Mouse (Mus musculus) heart, postnatal 0 days (tissue): ENCODE measurements at regions not wholly inside any gene's neighbourhood (a gene's known extent, or its start where the extent isn't known, plus 50 kb on each side); places are given as distances from the start of the nearest gene placed in this dataset.

Source experiments
- ATAC-seq: fragments of 200-750 bp; cut with Nextera tagmentation; 2 replicates; pipeline ENCODE4 v1.8.0; 2017; ENCODE audit warnings: low read depth, moderate number of reproducible peaks, moderate library complexity; ENCODE audit not compliant: insufficient read depth
- DNase-seq: peaks from one replicate; pipeline ENCODE4 v3.0.0-alpha.2; 2016; ENCODE audit warnings: low spot score
- H3K27ac ChIP-seq: fragments of 300-500 bp; sonication (generic); 2 replicates; pipeline ENCODE4 v1.5.1; 2014; ENCODE audit warnings: low read depth, mild to moderate bottlenecking
- H3K27me3 ChIP-seq: fragments of 300-500 bp; sonication (generic); 2 replicates; pipeline ENCODE4 v1.6.1; 2014; ENCODE audit warnings: low read length, mixed read lengths; ENCODE audit not compliant: control insufficient read depth, insufficient read depth
- H3K36me3 ChIP-seq: fragments of 300-500 bp; sonication (generic); replicated peaks from 2 replicates; pipeline ENCODE4 v1.6.1; 2014; ENCODE audit warnings: low read length, mixed read lengths; ENCODE audit not compliant: control insufficient read depth, insufficient read depth
- H3K4me1 ChIP-seq: fragments of 300-500 bp; sonication (generic); 2 replicates; pipeline ENCODE4 v1.6.1; 2014; ENCODE audit warnings: antibody characterized with exemption; ENCODE audit not compliant: control insufficient read depth, insufficient read depth
- H3K4me2 ChIP-seq: fragments of 300-500 bp; sonication (generic); 2 replicates; pipeline ENCODE4 v1.6.1; 2014; ENCODE audit warnings: low read depth, mild to moderate bottlenecking, low read length, moderate library complexity
- H3K4me3 ChIP-seq: fragments of 300-500 bp; sonication (generic); 2 replicates; pipeline ENCODE4 v1.5.1; 2014; ENCODE audit warnings: low read depth, low read length
- H3K9ac ChIP-seq: fragments of 300-500 bp; sonication (generic); replicated peaks from 2 replicates; pipeline ENCODE4 v1.6.1; 2014; ENCODE audit warnings: low read depth, low read length, mixed read lengths
- H3K9me3 ChIP-seq: fragments of 300-500 bp; sonication (generic); replicated peaks from 2 replicates; pipeline ENCODE4 v1.6.1; 2016; ENCODE audit warnings: low read length; ENCODE audit not compliant: control insufficient read depth
- CTCF ChIP-seq: IDR thresholded peaks from 2 replicates; pipeline ENCODE4 v1.5.1; 2016; ENCODE audit warnings: antibody characterized with exemption, control low read depth, low read depth
- EP300 ChIP-seq: IDR thresholded peaks from 2 replicates; pipeline ENCODE4 v1.6.1; 2016; ENCODE audit warnings: antibody characterized with exemption, low read depth
- WGBS: fragments of 180-500 bp; shearing (Covaris S2); extraction: QIAGEN DNeasy Blood & Tissue Kit; methylation state at CpG from one replicate; pipeline ENCODE4 v1.1.7; 2014; 5-methylcytosine and 5-hydroxymethylcytosine counted together

GRCm38 (mm10) chr2:167864672-167865071 is 67.2 kb upstream of the Ptpn1 start:
- H3K36me3 ChIP-seq = no peaks in the 10 kb centered on the region
- H3K27me3 ChIP-seq = no peaks in the 10 kb centered on the region
- H3K9ac ChIP-seq = no peak overlapping the region
- ATAC-seq (no peak), DNase-seq (no peak)
- no peak for TF ChIP-seq CTCF
- TF ChIP-seq EP300 = no peak
- H3K4me2 ChIP-seq = no peak overlapping the region
- peaks cover 38% of the 10 kb centered on the region for H3K4me1 ChIP-seq
- WGBS = 65% methylated on average over 7 of the region's 7 CpGs
- H3K27ac ChIP-seq = peak overlapping the region; percentile 53
- H3K9me3 ChIP-seq = no peaks in the 10 kb centered on the region
- no peak overlapping the region for H3K4me3 ChIP-seq

DNA sequence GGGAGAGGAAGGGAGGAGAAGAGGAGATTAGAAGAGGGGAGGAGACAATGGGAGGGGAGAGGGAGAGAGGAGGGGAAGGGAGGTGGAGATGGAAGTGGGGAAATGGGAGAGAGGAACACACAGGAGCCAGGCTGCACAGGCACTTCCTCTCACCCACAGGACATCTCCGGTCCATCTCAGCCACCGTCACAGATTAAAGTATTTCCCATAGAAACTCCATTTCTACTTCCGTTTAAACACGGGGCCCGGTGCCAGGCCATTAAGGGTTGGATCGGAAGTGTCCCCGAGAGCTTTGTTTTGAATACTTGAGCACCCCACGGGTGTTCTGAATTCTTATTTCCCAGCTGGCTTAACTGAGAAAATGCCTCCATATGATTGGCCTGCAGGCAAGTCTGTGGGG is 67.6 kb upstream of the Ptpn1 start:
- DNase-seq = no peak
- ATAC-seq = no peak
- Histone ChIP-seq H3K4me1 (peaks cover 38% of the 10 kb centered on the region), H3K27ac (peak overlapping the region; percentile 53), H3K9me3 (no peaks in the 10 kb centered on the region), H3K27me3 (no peaks in the 10 kb centered on the region), H3K9ac (0 out of 2 replicates have a peak overlapping the region, but pooled peaks have one; percentile 2), H3K36me3 (no peaks in the 10 kb centered on the region), H3K4me2 (no peak overlapping the region), H3K4me3 (no peak overlapping the region)
- TF ChIP-seq CTCF (no peak), EP300 (no peak)
- WGBS = 39% methylated on average over 8 of the region's 8 CpGs

DNA sequence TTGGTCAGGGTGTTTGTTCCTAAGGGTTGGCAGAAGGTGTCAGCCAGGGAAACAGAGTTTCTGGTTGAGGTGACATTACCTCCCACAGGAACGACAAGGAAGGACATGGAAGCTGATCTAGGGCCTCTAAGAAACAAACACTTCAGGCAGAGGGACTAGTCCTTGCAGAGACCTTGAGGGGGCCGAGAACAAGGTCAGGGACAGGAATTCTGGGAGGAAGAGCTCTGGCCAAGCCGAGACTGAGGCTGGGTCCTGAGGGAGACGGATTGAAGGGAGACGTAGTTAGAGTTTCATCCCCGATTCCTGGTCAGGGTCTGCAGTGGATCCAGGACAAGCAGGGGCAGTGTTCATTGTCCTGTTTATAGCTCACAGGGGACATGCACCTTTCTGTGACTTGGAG is 68.2 kb upstream of the Ptpn1 start:
- H3K27ac ChIP-seq = peak overlapping the region; percentile 28; the same call in 1 of the 2 replicates
- 0 out of 2 replicates have a peak overlapping the region, but pooled peaks have one; percentile 2 for H3K9ac ChIP-seq
- ATAC-seq (no peak), DNase-seq (no peak)
- no peaks in the 10 kb centered on the region for H3K9me3 ChIP-seq
- no peaks in the 10 kb centered on the region for H3K36me3 ChIP-seq
- H3K4me3 ChIP-seq = no peak overlapping the region
- H3K4me2 ChIP-seq = no peak overlapping the region
- TF ChIP-seq CTCF = no peak
- no peak for TF ChIP-seq EP300
- peaks cover 38% of the 10 kb centered on the region for H3K4me1 ChIP-seq
- 54% methylated on average over 6 of the region's 6 CpGs for WGBS
- no peaks in the 10 kb centered on the region for H3K27me3 ChIP-seq

- H3K4me3 ChIP-seq = no peak overlapping the region
- H3K27me3 ChIP-seq = no peaks in the 10 kb centered on the region
- no peak for TF ChIP-seq EP300
- no peak for TF ChIP-seq CTCF
- peak overlapping the region; percentile 87 for H3K27ac ChIP-seq
- peaks cover 30% of the 10 kb centered on the region for H3K4me1 ChIP-seq
- DNase-seq (no peak), ATAC-seq (no peak)
- H3K4me2 ChIP-seq = no peak overlapping the region
- 91% methylated on average over 2 of the region's 2 CpGs for WGBS
- no peaks in the 10 kb centered on the region for H3K36me3 ChIP-seq
- 0 out of 2 replicates have a peak overlapping the region, but pooled peaks have one; percentile 25 for H3K9ac ChIP-seq
- no peaks in the 10 kb centered on the region for H3K9me3 ChIP-seq
These were observed 70.7 kb upstream of the Ptpn1 start for GRCm38 (mm10) chr2:167861178-167861520.

DNA sequence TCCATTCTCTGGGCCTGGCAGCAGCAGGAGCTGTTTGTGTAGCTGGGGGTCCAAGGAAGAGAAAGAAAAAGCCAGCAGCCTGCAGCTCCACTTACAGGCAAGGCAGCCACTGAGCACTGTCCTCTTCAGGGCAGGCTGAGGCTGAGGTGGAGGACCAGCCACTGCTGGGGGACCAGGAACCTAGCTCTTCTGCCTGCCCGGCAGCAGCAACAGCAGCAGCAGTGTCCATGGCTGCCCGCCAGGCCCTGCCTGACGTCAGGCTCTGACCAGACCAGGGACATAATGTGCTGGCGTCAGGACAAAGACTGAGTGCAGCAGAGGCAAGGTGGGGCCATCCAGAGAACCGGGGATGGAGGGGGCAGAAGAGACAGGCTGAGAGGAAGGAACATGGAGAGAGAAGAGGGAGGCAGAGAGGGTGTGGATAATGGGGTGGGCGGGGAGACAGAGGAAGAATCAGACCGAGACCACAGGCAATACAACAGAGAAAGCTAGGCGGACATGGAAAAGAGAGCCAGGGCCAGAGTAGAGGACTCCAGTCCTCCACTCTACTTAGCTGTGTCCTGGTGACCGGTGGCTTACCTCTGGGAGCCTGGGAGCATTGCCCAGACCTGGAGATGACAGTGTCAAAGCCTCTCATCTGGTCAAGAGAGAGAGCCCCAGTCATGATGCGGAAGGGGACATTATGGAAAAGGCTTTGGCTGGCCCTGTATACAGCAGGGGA is 71.2 kb upstream of the Ptpn1 start:
- Histone ChIP-seq H3K4me3 (no peak overlapping the region), H3K36me3 (no peaks in the 10 kb centered on the region), H3K27ac (peak overlapping the region; percentile 87), H3K27me3 (no peaks in the 10 kb centered on the region), H3K4me2 (no peak overlapping the region), H3K9me3 (no peaks in the 10 kb centered on the region), H3K4me1 (peaks cover 25% of the 10 kb centered on the region), H3K9ac (0 out of 2 replicates have a peak overlapping the region, but pooled peaks have one; percentile 25)
- ATAC-seq (peak; percentile 92), DNase-seq (peak; percentile 95)
- TF ChIP-seq CTCF (peak; percentile 27), EP300 (peak; percentile 95)
- WGBS = 28% methylated on average over 10 of the region's 10 CpGs

DNA sequence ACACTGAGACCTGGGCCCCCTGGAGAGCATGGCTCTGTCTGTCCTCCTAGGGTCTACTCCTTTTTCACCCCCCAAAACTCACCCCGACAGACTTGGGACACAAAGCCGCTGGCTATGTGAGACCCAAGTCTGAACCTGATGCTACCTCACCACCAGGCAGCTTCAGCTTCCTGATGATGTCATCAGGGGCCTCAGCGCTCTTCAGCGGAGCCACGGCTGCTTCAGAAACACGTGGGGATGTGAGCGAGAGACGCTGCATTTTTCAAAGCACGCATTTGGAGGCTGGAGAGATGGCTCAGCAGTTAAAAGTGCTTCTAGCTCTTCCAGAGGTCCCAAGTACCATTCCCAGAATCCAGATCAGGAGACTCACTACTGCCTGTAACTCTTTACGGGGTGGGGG is 72.3 kb upstream of the Ptpn1 start:
- DNase-seq = no peak
- WGBS = 39% methylated on average over 10 of the region's 10 CpGs
- TF ChIP-seq EP300 (no peak), CTCF (no peak)
- Histone ChIP-seq H3K9ac (0 out of 2 replicates have a peak overlapping the region, but pooled peaks have one; percentile 0), H3K4me2 (no peak overlapping the region), H3K4me1 (peaks cover 25% of the 10 kb centered on the region), H3K27me3 (no peaks in the 10 kb centered on the region), H3K4me3 (no peak overlapping the region), H3K9me3 (no peaks in the 10 kb centered on the region), H3K36me3 (no peaks in the 10 kb centered on the region), H3K27ac (no peak overlapping the region)
- ATAC-seq = no peak
